In genomic region chr4:144905128-144905527, GRCm38 (mm10) we compare ENCODE assay signal across 19 mouse cellular contexts. TPM values are rescaled to one million over a fixed set of nuclear protein-coding genes. Genes with fewer than 3 reads are reported as not detected.
DNase-seq lines count a peak whose midpoint lies in the region; ATAC-seq and TF ChIP-seq lines count a peak whose summit lies in the region.
"Had no signal": no experiment of that assay in that cellular context is flagged by ENCODE, and none has a peak within 500 bp of the region (broad histone marks: within the 10 kb centered on the region; RNA-seq: fewer than 3 reads in every experiment).

No protein-coding gene starts in this region.

- TF ChIP-seq CTCF in kidney, postnatal 0 days (IDR thresholded peaks at IDR 0.05; ENCODE audit: low read depth), result no peak
- no peak for TF ChIP-seq CTCF in MEL (IDR thresholded peaks at IDR 0.05 in 2 of 3, conservative IDR thresholded peaks at IDR 0.05 in 1 of 3; ENCODE audit: control insufficient read depth in 1 of 3, insufficient read depth in 1 of 3, low read depth in 2 of 3, low read length in 3 of 3, poor library complexity in 1 of 3, severe bottlenecking in 1 of 3)

- H3K27ac ChIP-seq in heart, embryonic 13.5 days (replicated peaks), result peak overlapping the region; percentile 61
- H3K27ac ChIP-seq in heart, embryonic 11.5 days (ENCODE audit: low read depth, low read length), result no peak overlapping the region
- H3K27ac ChIP-seq in kidney, postnatal 0 days, result peak overlapping the region; percentile 64
- H3K27ac ChIP-seq in kidney, embryonic 16.5 days (ENCODE audit: low read length), result no peak overlapping the region
- H3K27ac ChIP-seq in MEL (ENCODE audit: control insufficient read depth, low read depth, low read length), result no peak overlapping the region
- H3K27ac ChIP-seq in intestine, embryonic 16.5 days (ENCODE audit: low read length), result peak overlapping the region; percentile 86
- H3K27ac ChIP-seq: embryonic facial prominence, embryonic 15.5 days; hindbrain, embryonic 14.5 days; limb, embryonic 12.5 days had no signal

- WGBS in heart, embryonic 13.5 days, result 21% methylated on average over 5 of the region's 5 CpGs
- WGBS in heart, embryonic 11.5 days (ENCODE audit: insufficient replicate concordance), result 32% methylated on average over 5 of the region's 5 CpGs
- WGBS in kidney, postnatal 0 days, result 44% methylated on average over 5 of the region's 5 CpGs
- WGBS in kidney, embryonic 16.5 days, result 51% methylated on average over 5 of the region's 5 CpGs
- WGBS in intestine, embryonic 16.5 days, result 48% methylated on average over 5 of the region's 5 CpGs

- peaks cover 73% of the 10 kb centered on the region for H3K4me1 ChIP-seq in heart, embryonic 13.5 days
- peaks cover 21% of the 10 kb centered on the region for H3K4me1 ChIP-seq in heart, embryonic 11.5 days (ENCODE audit: control insufficient read depth, insufficient read depth, low read length)
- H3K4me1 ChIP-seq in kidney, postnatal 0 days (replicated peaks; ENCODE audit: insufficient read depth, low read length), result peaks cover 42% of the 10 kb centered on the region; the same call in 1 of the 2 replicates
- peaks cover 52% of the 10 kb centered on the region for H3K4me1 ChIP-seq in kidney, embryonic 16.5 days (ENCODE audit: insufficient read depth, low read length)
- peaks cover 24 to 51% of the 10 kb centered on the region in 2 experiments for H3K4me1 ChIP-seq in MEL (ENCODE audit: control insufficient read depth in 1 of 2, insufficient read depth in 2 of 2, low read length in 2 of 2)
- H3K4me1 ChIP-seq in intestine, embryonic 16.5 days (ENCODE audit: control insufficient read depth, insufficient read depth, low read length), result peaks cover 49% of the 10 kb centered on the region

- ATAC-seq in heart, embryonic 13.5 days (ENCODE audit: extremely low read depth, insufficient number of reproducible peaks, low FRiP score, low TSS enrichment), result no peak
- ATAC-seq in heart, embryonic 11.5 days (replicated peaks; ENCODE audit: insufficient number of reproducible peaks, low FRiP score, low TSS enrichment), result no peak
- no peak for ATAC-seq in kidney, postnatal 0 days (replicated peaks; ENCODE audit: low FRiP score, low read depth)
- no peak for ATAC-seq in kidney, embryonic 16.5 days (ENCODE audit: low FRiP score, low TSS enrichment)
- no peak; the same call in 1 of the 2 replicates for ATAC-seq in intestine, embryonic 16.5 days
- ATAC-seq: forebrain, postnatal 0 days had no signal

- TF ChIP-seq POLR2A in MEL (IDR thresholded peaks at IDR 0.05; ENCODE audit: control insufficient read depth in 1 of 2, insufficient read depth in 1 of 2, low read depth in 1 of 2, low read length in 2 of 2, poor library complexity in 1 of 2), result no peak

- peaks cover 67% of the 10 kb centered on the region for H3K27me3 ChIP-seq in heart, embryonic 13.5 days (replicated peaks)
- H3K27me3 ChIP-seq in heart, embryonic 11.5 days (ENCODE audit: control insufficient read depth, insufficient read depth, low read length), result peaks cover 39% of the 10 kb centered on the region
- H3K27me3 ChIP-seq in kidney, postnatal 0 days (ENCODE audit: insufficient read depth, low read length), result no peaks in the 10 kb centered on the region
- no peaks in the 10 kb centered on the region for H3K27me3 ChIP-seq in kidney, embryonic 16.5 days (ENCODE audit: insufficient read depth, low read length)
- no peaks in the 10 kb centered on the region for H3K27me3 ChIP-seq in MEL (ENCODE audit: control insufficient read depth in 1 of 2, insufficient read depth in 2 of 2, low read length in 2 of 2)
- H3K27me3 ChIP-seq in intestine, embryonic 16.5 days (replicated peaks; ENCODE audit: control insufficient read depth, insufficient read depth, low read length), result no peaks in the 10 kb centered on the region
- H3K27me3 ChIP-seq: embryonic facial prominence, embryonic 15.5 days; limb, embryonic 12.5 days had no signal

- no peak overlapping the region for H3K9ac ChIP-seq in heart, embryonic 13.5 days
- H3K9ac ChIP-seq in heart, embryonic 11.5 days (ENCODE audit: low read depth, low read length), result no peak overlapping the region
- H3K9ac ChIP-seq in kidney, postnatal 0 days (ENCODE audit: low read depth, low read length), result no peak overlapping the region
- no peak overlapping the region for H3K9ac ChIP-seq in kidney, embryonic 16.5 days (replicated peaks; ENCODE audit: low read length)
- no peak overlapping the region for H3K9ac ChIP-seq in MEL (ENCODE audit: control insufficient read depth, low read depth, low read length, poor library complexity, severe bottlenecking)
- no peak overlapping the region for H3K9ac ChIP-seq in intestine, embryonic 16.5 days (ENCODE audit: low read depth, low read length)
- H3K9ac ChIP-seq: embryonic facial prominence, embryonic 15.5 days; forebrain, postnatal 0 days; hindbrain, embryonic 14.5 days; limb, embryonic 12.5 days had no signal

- DNase-seq in kidney, postnatal 0 days (ENCODE audit: low spot score), result no peak
- DNase-seq in MEL (ENCODE audit: low read depth, low spot score), result no peak
- DNase-seq in yolk sac, embryonic 10.5 days (ENCODE audit: low spot score), result no peak
- no peak for DNase-seq in adrenal gland, adult 2 months
- DNase-seq: adrenal gland, postnatal 10 days; cerebellum, adult 11 months; cerebellum, postnatal 25 days; forebrain, postnatal 0 days; heart, postnatal 14 days; kidney, adult 9 months; retina, postnatal 1 day had no signal

- TF ChIP-seq EP300 in MEL (IDR thresholded peaks at IDR 0.05; ENCODE audit: low read depth in 1 of 2, low read length in 2 of 2), result 0 out of 4 replicates have a peak, but pooled peaks of 1 of the 2 experiments have one; percentile 14

- H3K4me2 ChIP-seq in heart, embryonic 13.5 days, result no peak overlapping the region
- no peak overlapping the region for H3K4me2 ChIP-seq in heart, embryonic 11.5 days
- no peak overlapping the region for H3K4me2 ChIP-seq in kidney, postnatal 0 days (ENCODE audit: low read length)
- H3K4me2 ChIP-seq in kidney, embryonic 16.5 days (replicated peaks; ENCODE audit: low read depth, low read length), result no peak overlapping the region
- H3K4me2 ChIP-seq in intestine, embryonic 16.5 days (ENCODE audit: low read depth, low read length), result no peak overlapping the region
- H3K4me2 ChIP-seq: embryonic facial prominence, embryonic 15.5 days; hindbrain, embryonic 14.5 days; limb, embryonic 12.5 days; midbrain, embryonic 11.5 days had no signal

- no peaks in the 10 kb centered on the region for H3K9me3 ChIP-seq in heart, embryonic 13.5 days
- no peaks in the 10 kb centered on the region for H3K9me3 ChIP-seq in heart, embryonic 11.5 days (replicated peaks; ENCODE audit: control insufficient read depth, low read length)
- no peaks in the 10 kb centered on the region for H3K9me3 ChIP-seq in kidney, postnatal 0 days (replicated peaks; ENCODE audit: low read length)
- no peaks in the 10 kb centered on the region for H3K9me3 ChIP-seq in kidney, embryonic 16.5 days (ENCODE audit: low read length)
- H3K9me3 ChIP-seq in MEL (replicated peaks; ENCODE audit: insufficient read depth, low read length), result no peaks in the 10 kb centered on the region
- H3K9me3 ChIP-seq in intestine, embryonic 16.5 days (ENCODE audit: control insufficient read depth, low read length), result no peaks in the 10 kb centered on the region
- H3K9me3 ChIP-seq: embryonic facial prominence, embryonic 15.5 days; limb, embryonic 12.5 days had no signal

- H3K79me2 ChIP-seq in MEL (ENCODE audit: control insufficient read depth, insufficient read depth, low read length, poor library complexity), result no peaks in the 10 kb centered on the region

- H3K36me3 ChIP-seq in heart, embryonic 13.5 days, result 0 out of 2 replicates have a peak, but pooled peaks cover 8% of the 10 kb centered on the region
- no peaks in the 10 kb centered on the region for H3K36me3 ChIP-seq in heart, embryonic 11.5 days (ENCODE audit: control insufficient read depth, insufficient read depth, low read length)
- H3K36me3 ChIP-seq in kidney, postnatal 0 days (ENCODE audit: insufficient read depth, low read length), result peaks cover 17% of the 10 kb centered on the region
- peaks cover 22% of the 10 kb centered on the region for H3K36me3 ChIP-seq in kidney, embryonic 16.5 days (ENCODE audit: insufficient read depth, low read length)
- peaks cover 0 to 27% of the 10 kb centered on the region in 2 experiments; a peak in 2 of 4 replicates for H3K36me3 ChIP-seq in MEL (ENCODE audit: control insufficient read depth in 1 of 2, insufficient read depth in 2 of 2, low read length in 2 of 2)
- H3K36me3 ChIP-seq in intestine, embryonic 16.5 days (ENCODE audit: control insufficient read depth, insufficient read depth, low read length), result no peaks in the 10 kb centered on the region
- H3K36me3 ChIP-seq: embryonic facial prominence, embryonic 15.5 days had no signal

- no peak overlapping the region for H3K4me3 ChIP-seq in heart, embryonic 13.5 days
- no peak overlapping the region for H3K4me3 ChIP-seq in heart, embryonic 11.5 days (ENCODE audit: low read depth, low read length)
- no peak overlapping the region for H3K4me3 ChIP-seq in kidney, postnatal 0 days (replicated peaks; ENCODE audit: low read depth, low read length)
- H3K4me3 ChIP-seq in kidney, embryonic 16.5 days (ENCODE audit: low read length), result no peak overlapping the region
- H3K4me3 ChIP-seq in MEL (ENCODE audit: control insufficient read depth in 1 of 2, insufficient read depth in 1 of 2, low read depth in 2 of 2, low read length in 2 of 2), result no peak overlapping the region
- no peak overlapping the region for H3K4me3 ChIP-seq in intestine, embryonic 16.5 days (ENCODE audit: low read length)
- H3K4me3 ChIP-seq: embryonic facial prominence, embryonic 15.5 days; limb, embryonic 12.5 days had no signal

- TF ChIP-seq RAD21 in MEL (IDR thresholded peaks at IDR 0.05; ENCODE audit: low read depth, low read length), result no peak

TF ChIP-seq in MEL, 35 proteins besides CTCF, POLR2A, EP300 and RAD21 (continues in another document):
- TF ChIP-seq TAL1 (IDR thresholded peaks at IDR 0.05; ENCODE audit: low read length), result no peak
- no peak for TF ChIP-seq CHD1 (IDR thresholded peaks at IDR 0.05; ENCODE audit: low read depth, low read length)
- no peak for TF ChIP-seq BHLHE40 (IDR thresholded peaks at IDR 0.05; ENCODE audit: borderline replicate concordance, low read depth, low read length)
- TF ChIP-seq MYB (IDR thresholded peaks at IDR 0.05; ENCODE audit: low read depth, low read length), result no peak

RNA-seq across cellular contexts. Expression of gene Dhrs3, which starts 12.5 kb away (rescaled TPM):
- 37.4 and 45.8 TPM in 2 replicates for polyA plus RNA-seq in heart, embryonic 13.5 days (2015; fragmentation: Nextera tagmentation; extraction: Ambion mirVana)
- 17.4 and 20.5 TPM in 2 replicates for polyA plus RNA-seq in heart, embryonic 11.5 days (2014; fragmentation: Nextera tagmentation; extraction: Ambion mirVana)
- polyA plus RNA-seq in kidney, postnatal 0 days (2015; fragmentation: Nextera tagmentation; extraction: Ambion mirVana), result 199 and 233 TPM in 2 replicates
- polyA plus RNA-seq in kidney, embryonic 16.5 days (2015; fragmentation: Nextera tagmentation; extraction: Ambion mirVana), result 210 and 217 TPM in 2 replicates
- total RNA-seq in MEL (2012; rRNA removed), result 0.89 and 2.1 TPM in 2 replicates
- polyA plus RNA-seq in MEL (2012; ENCODE audit: insufficient read depth in 1 of 2, insufficient read length in 2 of 2, low read depth in 1 of 2, low replicate concordance in 2 of 2, missing spikeins in 1 of 2), result 1 to 10 TPM in 1 of 2 experiments, not detected in 1; 2.2 TPM
- polyA plus RNA-seq in intestine, embryonic 16.5 days (2015; fragmentation: Nextera tagmentation; extraction: Ambion mirVana), result 122 and 132 TPM in 2 replicates
- total RNA-seq in adrenal gland, adult 2 months (2021), result 100 to 1,000 TPM in 1 of 2 experiments, 10 to 100 TPM in 1; 94.8 to 157 TPM
- polyA plus RNA-seq in adrenal gland, adult 2 months (2012; rRNA removed), result 96.3 and 135 TPM in 2 replicates

Comparison
In these comparisons a context has a peak if more than half of its experiments do, and no peak if none do; other contexts are left out.
1. H3K27ac ChIP-seq: peak in heart, embryonic 13.5 days (single experiment), kidney, postnatal 0 days (single experiment) and intestine, embryonic 16.5 days (single experiment); none in heart, embryonic 11.5 days (single experiment), kidney, embryonic 16.5 days (single experiment) and MEL (single experiment).